Mouse (Mus musculus): Measurements from ENCODE around the gene Hormad1.

- TF ChIP-seq TAL1 (IDR thresholded peaks at IDR 0.05; ENCODE audit: low read length) (no peak), GATA1 (IDR thresholded peaks at IDR 0.05; ENCODE audit: low read length) (no peak)
Observed at GRCm38 (mm10) chr3:95631304-95631703, 71.8 kb downstream of the Hormad1 start.

All from erythroblast, embryonic 14.5 days (primary cell).